In genomic region chr4:116053399-116053961, GRCm38 (mm10) we compare ENCODE assay signal across 1 mouse cellular context.
TF ChIP-seq lines count a peak whose summit lies in the region.

Gene Nsun4 (minus strand): TSS chr4:116053876.

TF ChIP-seq in CH12.LX, 34 proteins besides CTCF, POLR2A, EP300 and RAD21 (continued from another document):
- TF ChIP-seq JUND (conservative IDR thresholded peaks at IDR 0.05; ENCODE audit: low read depth, low read length), result peak; percentile 55; the same call in 1 of the 2 replicates
- TF ChIP-seq SIN3A (IDR thresholded peaks at IDR 0.05; ENCODE audit: low read length), result peak; percentile 92
- TF ChIP-seq MAX (IDR thresholded peaks at IDR 0.05; ENCODE audit: low read length), result peak; percentile 61; the same call in 1 of the 2 replicates
- TF ChIP-seq ZC3H11A (IDR thresholded peaks at IDR 0.05; ENCODE audit: low read depth, low read length), result no peak
- TF ChIP-seq ZKSCAN1 (IDR thresholded peaks at IDR 0.05; ENCODE audit: borderline replicate concordance, low read depth, low read length), result no peak
- peak; percentile 98 for TF ChIP-seq POLR2AphosphoS2 (IDR thresholded peaks at IDR 0.05; ENCODE audit: low read depth, low read length)
- TF ChIP-seq SMC3 (IDR thresholded peaks at IDR 0.05; ENCODE audit: low read depth, low read length), result no peak
- 0 out of 2 replicates have a peak, but pooled peaks have one; percentile 71 for TF ChIP-seq CHD1 (IDR thresholded peaks at IDR 0.05; ENCODE audit: low read depth, low read length)
- peak; percentile 68 for TF ChIP-seq NRF1 (IDR thresholded peaks at IDR 0.05; ENCODE audit: low read depth, low read length)
- 0 out of 2 replicates have a peak, but pooled peaks have one; percentile 59 for TF ChIP-seq RCOR1 (conservative IDR thresholded peaks at IDR 0.05; ENCODE audit: low read depth, low read length)
- TF ChIP-seq MYC (IDR thresholded peaks at IDR 0.05; ENCODE audit: low read depth, low read length), result peak; percentile 70; the same call in 1 of the 2 replicates
- TF ChIP-seq ZNF384 (IDR thresholded peaks at IDR 0.05; ENCODE audit: low read depth, low read length), result 0 out of 2 replicates have a peak, but pooled peaks have one; percentile 4
